Mouse (Mus musculus): ENCODE measurements around the gene Mmp14. TPM values are rescaled to one million over a fixed set of nuclear protein-coding genes. Genes with fewer than 3 reads are reported as not detected.

Mmp14 gene
- polyA plus RNA-seq, 1 experiment from 2014 or later: 183 TPM

GRCm38 (mm10) chr14:54421014-54421413 lies 10.4 kb upstream of the Mmp14 start:
- Histone ChIP-seq H3K36me3 (ENCODE audit: control insufficient read depth, insufficient read depth, low read length) (no peaks in the 10 kb centered on the region), H3K4me1 (replicated peaks; ENCODE audit: control insufficient read depth, insufficient read depth, low read length) (peaks cover 12% of the 10 kb centered on the region), H3K27me3 (ENCODE audit: control insufficient read depth, insufficient read depth, low read depth, low read length) (no peaks in the 10 kb centered on the region), H3K4me2 (ENCODE audit: low read depth, low read length) (no peak overlapping the region), H3K9ac (ENCODE audit: low read length) (no peak overlapping the region), H3K9me3 (ENCODE audit: control insufficient read depth, low read length) (no peaks in the 10 kb centered on the region), H3K27ac (ENCODE audit: low read length) (no peak overlapping the region), H3K4me3 (ENCODE audit: low read length) (no peak overlapping the region)
- ATAC-seq (ENCODE audit: low read depth): no peak
- 80% methylated on average over 2 of the region's 2 CpGs for WGBS

- Histone ChIP-seq H3K36me3 (ENCODE audit: control insufficient read depth, insufficient read depth, low read length) (no peaks in the 10 kb centered on the region), H3K27me3 (ENCODE audit: control insufficient read depth, insufficient read depth, low read depth, low read length) (no peaks in the 10 kb centered on the region), H3K4me1 (replicated peaks; ENCODE audit: control insufficient read depth, insufficient read depth, low read length) (peaks cover 14% of the 10 kb centered on the region), H3K4me2 (ENCODE audit: low read depth, low read length) (no peak overlapping the region), H3K4me3 (ENCODE audit: low read length) (no peak overlapping the region), H3K9ac (ENCODE audit: low read length) (no peak overlapping the region), H3K9me3 (ENCODE audit: control insufficient read depth, low read length) (no peaks in the 10 kb centered on the region), H3K27ac (ENCODE audit: low read length) (no peak overlapping the region)
- no peak for ATAC-seq (ENCODE audit: low read depth)
- WGBS: 61% methylated on average over 5 of the region's 5 CpGs
Observed at GRCm38 (mm10) chr14:54423406-54423805, 8.0 kb upstream of the Mmp14 start.

- 79% methylated on average over 1 of the region's 1 CpGs for WGBS
- Histone ChIP-seq H3K4me3 (ENCODE audit: low read length) (no peak overlapping the region), H3K27ac (ENCODE audit: low read length) (no peak overlapping the region), H3K4me1 (replicated peaks; ENCODE audit: control insufficient read depth, insufficient read depth, low read length) (peaks cover 24% of the 10 kb centered on the region), H3K4me2 (ENCODE audit: low read depth, low read length) (no peak overlapping the region), H3K9ac (ENCODE audit: low read length) (no peak overlapping the region), H3K36me3 (ENCODE audit: control insufficient read depth, insufficient read depth, low read length) (no peaks in the 10 kb centered on the region), H3K9me3 (ENCODE audit: control insufficient read depth, low read length) (no peaks in the 10 kb centered on the region), H3K27me3 (ENCODE audit: control insufficient read depth, insufficient read depth, low read depth, low read length) (no peaks in the 10 kb centered on the region)
- no peak for ATAC-seq (ENCODE audit: low read depth)
Observed at GRCm38 (mm10) chr14:54424634-54425033, 6.8 kb upstream of the Mmp14 start.

- Histone ChIP-seq H3K4me2 (ENCODE audit: low read depth, low read length) (no peak overlapping the region), H3K4me3 (ENCODE audit: low read length) (no peak overlapping the region), H3K9me3 (ENCODE audit: control insufficient read depth, low read length) (no peaks in the 10 kb centered on the region), H3K27ac (ENCODE audit: low read length) (no peak overlapping the region), H3K9ac (ENCODE audit: low read length) (no peak overlapping the region), H3K27me3 (ENCODE audit: control insufficient read depth, insufficient read depth, low read depth, low read length) (no peaks in the 10 kb centered on the region), H3K4me1 (replicated peaks; ENCODE audit: control insufficient read depth, insufficient read depth, low read length) (peaks cover 32% of the 10 kb centered on the region), H3K36me3 (ENCODE audit: control insufficient read depth, insufficient read depth, low read length) (no peaks in the 10 kb centered on the region)
- WGBS: 79% methylated on average over 1 of the region's 1 CpGs
- ATAC-seq (ENCODE audit: low read depth): no peak
Observed at GRCm38 (mm10) chr14:54425540-54425939, 5.9 kb upstream of the Mmp14 start.

- H3K27ac ChIP-seq (ENCODE audit: low read length): peak overlapping the region; percentile 92
- WGBS: 29% methylated on average over 14 of the region's 14 CpGs
Observed at GRCm38 (mm10) chr14:54426003-54426688, 5.3 kb upstream of the Mmp14 start.

GRCm38 (mm10) chr14:54426689-54427398 lies 4.6 kb upstream of the Mmp14 start, which contains the start of gene Mrpl52:
Mrpl52 (plus strand) TSS chr14:54426909.
- Histone ChIP-seq H3K9ac (ENCODE audit: low read length) (peak within 1 kb of the TSS; percentile 84), H3K27me3 (ENCODE audit: control insufficient read depth, insufficient read depth, low read depth, low read length) (no peaks in the 10 kb centered on the region), H3K4me1 (replicated peaks; ENCODE audit: control insufficient read depth, insufficient read depth, low read length) (peaks cover 37% of the 10 kb centered on the region), H3K9me3 (ENCODE audit: control insufficient read depth, low read length) (no peaks in the 10 kb centered on the region), H3K27ac (ENCODE audit: low read length) (peak within 1 kb of the TSS; percentile 92), H3K36me3 (ENCODE audit: control insufficient read depth, insufficient read depth, low read length) (no peaks in the 10 kb centered on the region), H3K4me3 (ENCODE audit: low read length) (peak within 1 kb of the TSS; percentile 79), H3K4me2 (ENCODE audit: low read depth, low read length) (peak within 1 kb of the TSS; percentile 72)
- peak; percentile 71 for ATAC-seq (ENCODE audit: low read depth)
- 0% methylated on average over 48 of the region's 48 CpGs for WGBS

More at GRCm38 (mm10) chr14:54426003-54426688, 5.3 kb upstream of the Mmp14 start:
- H3K4me1 ChIP-seq (replicated peaks; ENCODE audit: control insufficient read depth, insufficient read depth, low read length): peaks cover 37% of the 10 kb centered on the region
- H3K4me2 ChIP-seq (ENCODE audit: low read depth, low read length): peak overlapping the region; percentile 64
- no peaks in the 10 kb centered on the region for H3K36me3 ChIP-seq (ENCODE audit: control insufficient read depth, insufficient read depth, low read length)
- H3K9ac ChIP-seq (ENCODE audit: low read length): peak overlapping the region; percentile 84
- no peaks in the 10 kb centered on the region for H3K27me3 ChIP-seq (ENCODE audit: control insufficient read depth, insufficient read depth, low read depth, low read length)
- ATAC-seq (ENCODE audit: low read depth): peak; percentile 29; the same call in 1 of the 2 replicates
- H3K4me3 ChIP-seq (ENCODE audit: low read length): peak overlapping the region; percentile 79
- no peaks in the 10 kb centered on the region for H3K9me3 ChIP-seq (ENCODE audit: control insufficient read depth, low read length)

- Histone ChIP-seq H3K4me2 (ENCODE audit: low read depth, low read length) (peak overlapping the region; percentile 72), H3K27me3 (ENCODE audit: control insufficient read depth, insufficient read depth, low read depth, low read length) (no peaks in the 10 kb centered on the region), H3K36me3 (ENCODE audit: control insufficient read depth, insufficient read depth, low read length) (no peaks in the 10 kb centered on the region), H3K4me1 (replicated peaks; ENCODE audit: control insufficient read depth, insufficient read depth, low read length) (peaks cover 37% of the 10 kb centered on the region), H3K9me3 (ENCODE audit: control insufficient read depth, low read length) (no peaks in the 10 kb centered on the region), H3K9ac (ENCODE audit: low read length) (no peak overlapping the region; the same call in 1 of the 2 replicates), H3K27ac (ENCODE audit: low read length) (no peak overlapping the region), H3K4me3 (ENCODE audit: low read length) (peak overlapping the region; percentile 79)
- WGBS: 85% methylated on average over 7 of the region's 7 CpGs
- no peak for ATAC-seq (ENCODE audit: low read depth)
Observed at GRCm38 (mm10) chr14:54427696-54428095, 3.7 kb upstream of the Mmp14 start.

GRCm38 (mm10) chr14:54428421-54428820 lies 3.0 kb upstream of the Mmp14 start:
- Histone ChIP-seq H3K9ac (ENCODE audit: low read length) (no peak overlapping the region), H3K4me3 (ENCODE audit: low read length) (no peak overlapping the region), H3K27me3 (ENCODE audit: control insufficient read depth, insufficient read depth, low read depth, low read length) (no peaks in the 10 kb centered on the region), H3K36me3 (ENCODE audit: control insufficient read depth, insufficient read depth, low read length) (no peaks in the 10 kb centered on the region), H3K9me3 (ENCODE audit: control insufficient read depth, low read length) (no peaks in the 10 kb centered on the region), H3K4me1 (replicated peaks; ENCODE audit: control insufficient read depth, insufficient read depth, low read length) (peaks cover 42% of the 10 kb centered on the region), H3K27ac (ENCODE audit: low read length) (no peak overlapping the region), H3K4me2 (ENCODE audit: low read depth, low read length) (no peak overlapping the region)
- 69% methylated on average over 5 of the region's 5 CpGs for WGBS
- ATAC-seq (ENCODE audit: low read depth): no peak

GRCm38 (mm10) chr14:54429332-54430093 lies 1.9 kb upstream of the Mmp14 start:
- Histone ChIP-seq H3K9me3 (ENCODE audit: control insufficient read depth, low read length) (no peaks in the 10 kb centered on the region), H3K36me3 (ENCODE audit: control insufficient read depth, insufficient read depth, low read length) (no peaks in the 10 kb centered on the region), H3K9ac (ENCODE audit: low read length) (peak overlapping the region; percentile 91), H3K4me3 (ENCODE audit: low read length) (no peak overlapping the region), H3K4me1 (replicated peaks; ENCODE audit: control insufficient read depth, insufficient read depth, low read length) (peaks cover 52% of the 10 kb centered on the region), H3K27ac (ENCODE audit: low read length) (peak overlapping the region; percentile 99), H3K4me2 (ENCODE audit: low read depth, low read length) (peak overlapping the region; percentile 88; the same call in 1 of the 2 replicates), H3K27me3 (ENCODE audit: control insufficient read depth, insufficient read depth, low read depth, low read length) (no peaks in the 10 kb centered on the region)
- no peak for ATAC-seq (ENCODE audit: low read depth)
- WGBS: 42% methylated on average over 7 of the region's 7 CpGs
